Mouse (Mus musculus) liver, postnatal 0 days (tissue): Measurements from ENCODE around the gene Padi4.

Source experiments
- CTCF ChIP-seq: sonication (generic); IDR thresholded peaks from 2 replicates; pipeline ENCODE4 v1.5.1; 2016; ENCODE audit warnings: antibody characterized with exemption, low read depth
- EP300 ChIP-seq: IDR thresholded peaks from 2 replicates; pipeline ENCODE4 v1.6.1; 2016; ENCODE audit warnings: antibody characterized with exemption, low read depth, mild to moderate bottlenecking

DNA sequence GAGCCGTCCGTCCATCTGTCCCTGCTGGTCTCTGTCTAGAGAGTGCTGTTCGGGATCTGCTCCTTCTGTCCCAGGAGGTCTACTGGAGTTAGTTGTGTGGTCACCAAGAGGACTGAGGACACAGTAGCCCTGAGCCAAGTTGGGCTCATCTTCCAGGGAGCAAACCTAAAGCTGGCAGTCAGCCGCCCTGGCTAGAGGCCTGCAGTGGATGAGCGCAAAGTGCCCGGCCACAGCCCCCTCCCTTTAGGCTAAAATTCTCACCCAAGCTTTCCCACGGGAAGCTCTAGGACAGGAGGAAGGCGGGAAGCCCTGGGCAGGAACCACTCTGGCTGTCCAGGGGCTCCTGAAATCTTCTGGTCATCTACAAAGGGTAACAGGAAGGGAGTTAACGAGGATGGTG, 51.3 kb downstream of the Padi4 start:
- TF ChIP-seq CTCF = no peak
- no peak for TF ChIP-seq EP300
